ENCODE assay signal across 13 mouse cellular contexts in the genomic region with DNA sequence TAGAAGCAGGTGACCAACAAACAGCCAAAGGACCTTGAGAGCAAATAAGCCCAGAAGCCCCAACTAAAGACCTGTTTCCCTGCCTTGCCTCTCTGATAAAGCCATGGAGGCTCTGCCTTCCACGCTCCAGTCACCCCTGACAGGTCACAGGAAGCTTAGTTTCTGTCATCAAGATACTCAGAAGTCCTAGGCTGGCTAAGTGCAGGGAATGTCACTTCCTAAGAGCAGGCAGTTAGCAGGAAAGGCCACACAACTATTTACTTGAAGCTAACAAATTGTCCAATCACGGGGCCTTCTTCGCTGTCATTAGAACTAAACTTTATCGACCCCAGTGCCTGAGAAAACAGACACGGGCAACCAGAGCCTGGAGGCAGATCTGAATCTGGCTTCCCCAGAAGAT. TPM values are rescaled to one million over a fixed set of nuclear protein-coding genes. Genes with fewer than 3 reads are reported as not detected.
DNase-seq lines count a peak whose midpoint lies in the region; ATAC-seq and TF ChIP-seq lines count a peak whose summit lies in the region.
"Had no signal": no experiment of that assay in that cellular context is flagged by ENCODE, and none has a peak within 500 bp of the region (broad histone marks: within the 10 kb centered on the region; RNA-seq: fewer than 3 reads in every experiment).

No protein-coding gene starts in this region.

- peak overlapping the region; percentile 46 for H3K4me2 ChIP-seq in heart, embryonic 14.5 days (ENCODE audit: low read length)
- H3K4me2 ChIP-seq in lung, postnatal 0 days (replicated peaks; ENCODE audit: low read depth, low read length) = no peak overlapping the region
- no peak overlapping the region for H3K4me2 ChIP-seq in heart, postnatal 0 days (ENCODE audit: low read depth, low read length)
- peak overlapping the region; percentile 19; the same call in 1 of the 2 replicates for H3K4me2 ChIP-seq in stomach, embryonic 16.5 days (ENCODE audit: low read depth, low read length)
- H3K4me2 ChIP-seq: midbrain, embryonic 15.5 days had no signal

- H3K9ac ChIP-seq in heart, embryonic 14.5 days (ENCODE audit: low read length) = no peak overlapping the region
- no peak overlapping the region for H3K9ac ChIP-seq in lung, postnatal 0 days (replicated peaks; ENCODE audit: low read depth)
- no peak overlapping the region for H3K9ac ChIP-seq in heart, postnatal 0 days (replicated peaks; ENCODE audit: low read depth, low read length)
- no peak overlapping the region; the same call in 1 of the 2 replicates for H3K9ac ChIP-seq in stomach, embryonic 16.5 days (ENCODE audit: low read length)
- H3K9ac ChIP-seq: midbrain, embryonic 15.5 days had no signal

- TF ChIP-seq EP300 in lung, postnatal 0 days (IDR thresholded peaks at IDR 0.05) = no peak
- TF ChIP-seq EP300 in heart, postnatal 0 days (IDR thresholded peaks at IDR 0.05; ENCODE audit: low read depth) = no peak

- no peaks in the 10 kb centered on the region for H3K27me3 ChIP-seq in heart, embryonic 14.5 days (ENCODE audit: control insufficient read depth, insufficient read depth, low read length)
- no peaks in the 10 kb centered on the region for H3K27me3 ChIP-seq in lung, postnatal 0 days (replicated peaks; ENCODE audit: insufficient read depth, low read length)
- no peaks in the 10 kb centered on the region for H3K27me3 ChIP-seq in heart, postnatal 0 days (ENCODE audit: control insufficient read depth, insufficient read depth, low read length)
- H3K27me3 ChIP-seq in stomach, embryonic 16.5 days (ENCODE audit: control insufficient read depth, insufficient read depth, low read length) = no peaks in the 10 kb centered on the region
- H3K27me3 ChIP-seq: midbrain, embryonic 15.5 days had no signal

- DNase-seq in heart, adult 8-10 months (ENCODE audit: low spot score) = no peak
- DNase-seq in lung, postnatal 0 days (ENCODE audit: low spot score) = peak; percentile 32
- no peak for DNase-seq in lung, postnatal 25 days (ENCODE audit: low spot score)
- DNase-seq in heart, postnatal 0 days (ENCODE audit: low spot score) = peak; percentile 11
- no peak for DNase-seq in cerebellum, postnatal 25 days
- no peak for DNase-seq in left cerebral cortex, adult 18-20 months (ENCODE audit: low spot score in 2 of 2)
- DNase-seq: spleen, adult 18-20 months; thymus, postnatal 25 days had no signal

- no peak overlapping the region for H3K4me3 ChIP-seq in heart, embryonic 14.5 days (ENCODE audit: control insufficient read depth in 1 of 2, insufficient read depth in 1 of 2, low read depth in 1 of 2, low read length in 2 of 2)
- no peak overlapping the region for H3K4me3 ChIP-seq in lung, postnatal 0 days (ENCODE audit: low read depth, low read length)
- no peak overlapping the region for H3K4me3 ChIP-seq in heart, postnatal 0 days (ENCODE audit: low read depth, low read length)
- no peak overlapping the region for H3K4me3 ChIP-seq in stomach, embryonic 16.5 days (replicated peaks; ENCODE audit: low read length)
- H3K4me3 ChIP-seq: erythroblast, embryonic 14.5 days; midbrain, embryonic 15.5 days had no signal

- ATAC-seq in heart, embryonic 14.5 days (ENCODE audit: insufficient number of reproducible peaks, insufficient read depth, low FRiP score, low read depth) = no peak
- ATAC-seq in lung, postnatal 0 days = no peak
- no peak for ATAC-seq in heart, postnatal 0 days (ENCODE audit: insufficient read depth, low read depth)
- no peak for ATAC-seq in stomach, embryonic 16.5 days (ENCODE audit: insufficient read depth, low FRiP score)
- ATAC-seq: activated CD4-positive, CD25-positive, alpha-beta regulatory T cell, adult 4 months; midbrain, embryonic 15.5 days had no signal

- no peak for TF ChIP-seq CTCF in lung, postnatal 0 days (IDR thresholded peaks at IDR 0.05)
- TF ChIP-seq CTCF in heart, postnatal 0 days (IDR thresholded peaks at IDR 0.05; ENCODE audit: low read depth) = no peak

- no peaks in the 10 kb centered on the region for H3K36me3 ChIP-seq in heart, embryonic 14.5 days (ENCODE audit: control insufficient read depth, insufficient read depth, low read length)
- H3K36me3 ChIP-seq in lung, postnatal 0 days (ENCODE audit: insufficient read depth, low read length) = no peaks in the 10 kb centered on the region
- H3K36me3 ChIP-seq in heart, postnatal 0 days (replicated peaks; ENCODE audit: control insufficient read depth, insufficient read depth, low read length) = no peaks in the 10 kb centered on the region
- H3K36me3 ChIP-seq in stomach, embryonic 16.5 days (ENCODE audit: control insufficient read depth, insufficient read depth, low read length) = no peaks in the 10 kb centered on the region
- H3K36me3 ChIP-seq: midbrain, embryonic 15.5 days had no signal

- 10% methylated on average over 5 of the region's 5 CpGs for WGBS in heart, embryonic 14.5 days
- WGBS in lung, postnatal 0 days = 25% methylated on average over 5 of the region's 5 CpGs
- 23% methylated on average over 5 of the region's 5 CpGs for WGBS in heart, postnatal 0 days
- 24% methylated on average over 5 of the region's 5 CpGs for WGBS in stomach, embryonic 16.5 days

- H3K27ac ChIP-seq in heart, embryonic 14.5 days (replicated peaks in 1 of 2; ENCODE audit: control insufficient read depth in 1 of 2, insufficient read depth in 1 of 2, low read depth in 2 of 2, low read length in 2 of 2) = peak overlapping the region; percentile 57 to 58; a peak in 3 of 4 replicates
- H3K27ac ChIP-seq in lung, postnatal 0 days (ENCODE audit: low read length) = peak overlapping the region; percentile 43; the same call in 1 of the 2 replicates
- peak overlapping the region; percentile 26 for H3K27ac ChIP-seq in heart, postnatal 0 days (ENCODE audit: low read depth)
- peak overlapping the region; percentile 80 for H3K27ac ChIP-seq in stomach, embryonic 16.5 days (ENCODE audit: low read length)
- H3K27ac ChIP-seq: midbrain, embryonic 15.5 days had no signal

- H3K9me3 ChIP-seq in heart, embryonic 14.5 days (ENCODE audit: control insufficient read depth, low read length) = no peaks in the 10 kb centered on the region
- H3K9me3 ChIP-seq in lung, postnatal 0 days (ENCODE audit: low read length) = no peaks in the 10 kb centered on the region
- H3K9me3 ChIP-seq in heart, postnatal 0 days (replicated peaks; ENCODE audit: control insufficient read depth, low read length) = no peaks in the 10 kb centered on the region
- no peaks in the 10 kb centered on the region for H3K9me3 ChIP-seq in stomach, embryonic 16.5 days (replicated peaks; ENCODE audit: control insufficient read depth, low read length)
- H3K9me3 ChIP-seq: midbrain, embryonic 15.5 days had no signal

- H3K4me1 ChIP-seq in heart, embryonic 14.5 days (ENCODE audit: control insufficient read depth in 2 of 2, insufficient read depth in 2 of 2, low read length in 2 of 2) = peaks cover 18 to 30% of the 10 kb centered on the region in 2 experiments
- H3K4me1 ChIP-seq in lung, postnatal 0 days (ENCODE audit: insufficient read depth, low read depth, low read length) = peaks cover 6% of the 10 kb centered on the region; the same call in 1 of the 2 replicates
- peaks cover 7% of the 10 kb centered on the region for H3K4me1 ChIP-seq in heart, postnatal 0 days (ENCODE audit: control insufficient read depth, insufficient read depth)
- peaks cover 24% of the 10 kb centered on the region for H3K4me1 ChIP-seq in stomach, embryonic 16.5 days (ENCODE audit: control insufficient read depth, insufficient read depth, low read length)
- H3K4me1 ChIP-seq: midbrain, embryonic 15.5 days had no signal

RNA-seq across cellular contexts. Expression of gene Arhgap28, which starts 14.2 kb away (rescaled TPM):
- polyA plus RNA-seq in heart, embryonic 14.5 days (2014; fragmentation: Nextera tagmentation; extraction: Ambion mirVana) = 14.4 and 15.7 TPM in 2 replicates
- total RNA-seq in heart, adult 8-10 months (2022) = 1 to 10 TPM; 1.3 to 2.4 (median 2.0) TPM
- polyA plus RNA-seq in lung, postnatal 0 days (2015; fragmentation: Nextera tagmentation; extraction: Ambion mirVana) = 12.2 and 13.3 TPM in 2 replicates
- 7.7 and 13.0 TPM in 2 replicates for total RNA-seq in heart, postnatal 0 days (2014; rRNA removed; ENCODE audit: low replicate concordance)
- polyA plus RNA-seq in heart, postnatal 0 days (2015; fragmentation: Nextera tagmentation; extraction: Ambion mirVana) = 4.1 and 4.2 TPM in 2 replicates
- polyA plus RNA-seq in stomach, embryonic 16.5 days (2015; fragmentation: Nextera tagmentation; extraction: Ambion mirVana) = 26.1 and 26.7 TPM in 2 replicates
- total RNA-seq in left cerebral cortex, adult 18-20 months (2021) = under 1 TPM; 0.54 to 0.93 TPM
- polyA plus RNA-seq: erythroblast, embryonic 14.5 days had no signal

Comparison
In these comparisons a context has a peak if more than half of its experiments do, and no peak if none do; other contexts are left out.
1. H3K4me2 ChIP-seq: peak in heart, embryonic 14.5 days (single experiment) and stomach, embryonic 16.5 days (single experiment); none in lung, postnatal 0 days (single experiment) and heart, postnatal 0 days (single experiment).
2. DNase-seq: peak in lung, postnatal 0 days (single experiment) and heart, postnatal 0 days (single experiment); none in heart, adult 8-10 months (single experiment), lung, postnatal 25 days (single experiment), cerebellum, postnatal 25 days (0 of 2) and left cerebral cortex, adult 18-20 months (0 of 2).
3. H3K27ac ChIP-seq: peak in every context shown above with its lines; median percentile 80 in stomach, embryonic 16.5 days; 58 in heart, embryonic 14.5 days; 43 in lung, postnatal 0 days; 26 in heart, postnatal 0 days.